Mouse (Mus musculus): ENCODE data around the gene Fgf9. TPM values are rescaled to one million over a fixed set of nuclear protein-coding genes. Genes with fewer than 3 reads are reported as not detected.

Gene Fgf9
- total RNA-seq, 2 experiments from 2014 or later, result 15.2 to 18.1 TPM

Other genes with a start within 250 kb of the Fgf9 start
- gene Ska3, start 244.4 kb upstream of the Fgf9 start, total RNA-seq (2021), result 1 to 10 TPM; 1.6 to 1.7 TPM
- 10 to 100 TPM; 85.4 to 88.7 TPM for gene Mrpl57, start 244.3 kb upstream of the Fgf9 start, total RNA-seq (2021)
- 10 to 100 TPM; 31.4 to 35.3 TPM for gene Zdhhc20, start 180.3 kb upstream of the Fgf9 start, total RNA-seq (2021)
- gene Micu2, start 71.3 kb upstream of the Fgf9 start, total RNA-seq (2021), result 10 to 100 TPM; 23.6 to 24.0 TPM